Mouse (Mus musculus) limb, embryonic 14.5 days (tissue): Measurements from ENCODE around the gene Phactr2. TPM values are rescaled to one million over a fixed set of nuclear protein-coding genes. Genes with fewer than 3 reads are reported as not detected.
A peak's percentile ranks its signal among the peaks of the same experiment; 100 is the strongest.

ENCODE experiments used
- ATAC-seq: fragments of 200-750 bp; cut with Nextera tagmentation; 2 replicates; pipeline ENCODE4 v1.8.0; 2017; ENCODE audit warnings: low read depth, moderate number of reproducible peaks, moderate TSS enrichment; ENCODE audit not compliant: low FRiP score
- DNase-seq: peaks from one replicate; pipeline ENCODE4 v3.0.0-alpha.2; 2015; ENCODE audit warnings: low spot score
- H3K27ac ChIP-seq: fragments of 300-500 bp; sonication (generic); replicated peaks from 2 replicates; pipeline ENCODE4 v1.5.1; 2014; ENCODE audit warnings: low read depth, mild to moderate bottlenecking, low read length, moderate library complexity, mixed read lengths
- H3K27me3 ChIP-seq: fragments of 300-500 bp; sonication (generic); 2 replicates; pipeline ENCODE4 v1.6.1; 2014; ENCODE audit warnings: low read length, mixed read lengths; ENCODE audit not compliant: control insufficient read depth, insufficient read depth
- H3K36me3 ChIP-seq: fragments of 300-500 bp; sonication (generic); 2 replicates; pipeline ENCODE4 v1.6.1; 2014; ENCODE audit warnings: mild to moderate bottlenecking, low read length, moderate library complexity, mixed read lengths; ENCODE audit not compliant: control insufficient read depth, insufficient read depth
- H3K4me1 ChIP-seq: fragments of 300-500 bp; sonication (generic); 2 replicates; pipeline ENCODE4 v1.6.1; 2014; ENCODE audit warnings: antibody characterized with exemption, low read length, mixed read lengths; ENCODE audit not compliant: control insufficient read depth, insufficient read depth
- H3K4me2 ChIP-seq: fragments of 300-500 bp; sonication (generic); replicated peaks from 2 replicates; pipeline ENCODE4 v1.6.1; 2014; ENCODE audit warnings: low read depth, mild to moderate bottlenecking, low read length, moderate library complexity; ENCODE audit not compliant: severe bottlenecking
- H3K4me3 ChIP-seq: fragments of 300-500 bp; sonication (generic); replicated peaks from 2 replicates; pipeline ENCODE4 v1.5.1; 2014; ENCODE audit warnings: low read length
- H3K9ac ChIP-seq: fragments of 300-500 bp; sonication (generic); 2 replicates; pipeline ENCODE4 v1.6.1; 2014; ENCODE audit warnings: mild to moderate bottlenecking, low read depth, low read length, moderate library complexity; ENCODE audit not compliant: severe bottlenecking
- H3K9me3 ChIP-seq: fragments of 300-500 bp; sonication (generic); 2 replicates; pipeline ENCODE4 v1.6.1; 2016; ENCODE audit warnings: low read length; ENCODE audit not compliant: control insufficient read depth
- POLR2A ChIP-seq: fragments of 200-500 bp; IDR thresholded peaks from 2 replicates; pipeline ENCODE4 v1.8.0; 2012; ENCODE audit warnings: inconsistent platforms, mild to moderate bottlenecking, moderate library complexity, borderline replicate concordance; ENCODE audit not compliant: insufficient read depth, insufficient read length; ENCODE audit errors: extremely low read depth
- WGBS: fragments of 180-500 bp; shearing (Covaris S2); extraction: QIAGEN DNeasy Blood & Tissue Kit; methylation state at CpG from one replicate; pipeline ENCODE4 v1.1.7; 2014; 5-methylcytosine and 5-hydroxymethylcytosine counted together
- polyA plus RNA-seq, 2 experiments: library from polyadenylated mRNA; depleted of rRNA in 1 of 2; stranded (reverse) in 1 of 2; unstranded in 1 of 2; fragments of >200 nt; fragmentation: Nextera tagmentation in 1 of 2; extraction: Ambion mirVana in 1 of 2; gene quantifications; 2 replicates each; pipeline versions ENCODE4 v1.2.1 to v1.2.3; 2012 to 2014

The Phactr2 gene
- polyA plus RNA-seq, 2 experiments: 20.0 to 36.5 TPM

GRCm38 (mm10) chr10:13485958-13486357 lies 11.7 kb upstream of the Phactr2 start:
- Histone ChIP-seq H3K4me1 (no peaks in the 10 kb centered on the region), H3K36me3 (no peaks in the 10 kb centered on the region), H3K4me3 (no peak overlapping the region), H3K9ac (no peak overlapping the region), H3K4me2 (no peak overlapping the region), H3K27me3 (no peaks in the 10 kb centered on the region), H3K9me3 (no peaks in the 10 kb centered on the region), H3K27ac (no peak overlapping the region)
- WGBS: 65% methylated on average over 4 of the region's 4 CpGs
- no peak for ATAC-seq
- DNase-seq: no peak
- no peak for TF ChIP-seq POLR2A

GRCm38 (mm10) chr10:13479341-13479740 lies 5.1 kb upstream of the Phactr2 start:
- Histone ChIP-seq H3K4me2 (no peak overlapping the region), H3K27me3 (peaks cover 5% of the 10 kb centered on the region; the same call in 1 of the 2 replicates), H3K36me3 (no peaks in the 10 kb centered on the region), H3K27ac (no peak overlapping the region), H3K4me1 (no peaks in the 10 kb centered on the region), H3K9me3 (no peaks in the 10 kb centered on the region), H3K4me3 (no peak overlapping the region), H3K9ac (no peak overlapping the region)
- ATAC-seq (no peak), DNase-seq (no peak)
- 81% methylated on average over 6 of the region's 6 CpGs for WGBS
- no peak for TF ChIP-seq POLR2A

- TF ChIP-seq POLR2A: no peak
- Histone ChIP-seq H3K36me3 (no peaks in the 10 kb centered on the region), H3K9ac (no peak overlapping the region), H3K27me3 (peaks cover 28% of the 10 kb centered on the region; the same call in 1 of the 2 replicates), H3K4me1 (no peaks in the 10 kb centered on the region; the same call in 1 of the 2 replicates), H3K4me3 (peak overlapping the region; percentile 55; the same call in 1 of the 2 replicates), H3K4me2 (no peak overlapping the region), H3K27ac (no peak overlapping the region), H3K9me3 (no peaks in the 10 kb centered on the region)
- ATAC-seq (no peak), DNase-seq (no peak)
- WGBS: 28% methylated on average over 7 of the region's 7 CpGs
Observed at GRCm38 (mm10) chr10:13475121-13475520, 909 bp upstream of the Phactr2 start.

GRCm38 (mm10) chr10:13474568-13474955 lies 350 bp upstream of the Phactr2 start:
- H3K4me2 ChIP-seq: peak overlapping the region; percentile 94
- ATAC-seq (no peak), DNase-seq (no peak)
- no peak for TF ChIP-seq POLR2A
- H3K4me3 ChIP-seq: peak overlapping the region; percentile 55
- H3K27ac ChIP-seq: no peak overlapping the region
- H3K36me3 ChIP-seq: no peaks in the 10 kb centered on the region
- H3K9me3 ChIP-seq: no peaks in the 10 kb centered on the region
- peak overlapping the region; percentile 66 for H3K9ac ChIP-seq
- H3K4me1 ChIP-seq: no peaks in the 10 kb centered on the region; the same call in 1 of the 2 replicates
- peaks cover 28% of the 10 kb centered on the region; the same call in 1 of the 2 replicates for H3K27me3 ChIP-seq
- WGBS: 3% methylated on average over 10 of the region's 10 CpGs

- no peak for TF ChIP-seq POLR2A
- peak; percentile 37; the same call in 1 of the 2 replicates for ATAC-seq
Observed at GRCm38 (mm10) chr10:13473287-13473832, 852 bp downstream of the Phactr2 start.

More at GRCm38 (mm10) chr10:13473287-13473832, 852 bp downstream of the Phactr2 start:
- Histone ChIP-seq H3K27ac (no peak overlapping the region), H3K4me1 (no peaks in the 10 kb centered on the region; the same call in 1 of the 2 replicates), H3K4me3 (peak overlapping the region; percentile 55), H3K36me3 (no peaks in the 10 kb centered on the region), H3K4me2 (peak overlapping the region; percentile 94), H3K9me3 (no peaks in the 10 kb centered on the region), H3K9ac (peak overlapping the region; percentile 66), H3K27me3 (peaks cover 28% of the 10 kb centered on the region; the same call in 1 of the 2 replicates)
- no peak for DNase-seq
- 16% methylated on average over 14 of the region's 17 CpGs for WGBS
